Mouse (Mus musculus) megakaryocyte, embryonic 14.5 days (primary cell): ENCODE data around the gene Twistnb. TPM values are rescaled to one million over a fixed set of nuclear protein-coding genes. Genes with fewer than 3 reads are reported as not detected.

Experiments
- H3K27me3 ChIP-seq: replicated peaks from 2 replicates; pipeline ENCODE3; 2012; ENCODE audit warnings: inconsistent platforms
- H3K36me3 ChIP-seq: replicated peaks from 2 replicates; pipeline ENCODE3; 2012; ENCODE audit warnings: low read length, inconsistent platforms, mixed read lengths
- H3K4me1 ChIP-seq: 2 replicates; pipeline ENCODE4 v1.6.1; 2012; ENCODE audit warnings: inconsistent platforms
- H3K4me3 ChIP-seq: replicated peaks from 2 replicates; pipeline ENCODE3; 2012; ENCODE audit warnings: moderate library complexity, mild to moderate bottlenecking, inconsistent platforms
- H3K9me3 ChIP-seq: 2 replicates; pipeline ENCODE4 v1.6.1; 2012; ENCODE audit warnings: inconsistent platforms
- FLI1 ChIP-seq: IDR thresholded peaks from 2 replicates; pipeline ENCODE4 v1.6.1; 2012; ENCODE audit warnings: low read length, inconsistent platforms, mixed read lengths
- GATA1 ChIP-seq: IDR thresholded peaks from 3 replicates; pipeline ENCODE4 v1.6.1; 2012; ENCODE audit warnings: mixed read lengths, low read length, inconsistent platforms, borderline replicate concordance
- polyA plus RNA-seq: library from polyadenylated mRNA; stranded (reverse); fragments of >175 nt; gene quantifications from 2 replicates; pipeline ENCODE4 v1.2.3, GENCODE M21; 2012; ENCODE audit warnings: low replicate concordance; ENCODE audit not compliant: insufficient read depth

Twistnb gene
- polyA plus RNA-seq, result 2.2 and 3.7 TPM in 2 replicates

GRCm38 (mm10) chr12:33429387-33430160, at the start of gene Twistnb:
TSS of gene Twistnb (plus strand) at chr12:33429635.
- TF ChIP-seq GATA1, result no peak
- no peak for TF ChIP-seq FLI1
- no peaks in the 10 kb centered on the region for H3K9me3 ChIP-seq
- peak within 1 kb of the TSS; percentile 98 for H3K4me3 ChIP-seq
- H3K36me3 ChIP-seq, result peaks cover 8% of the 10 kb centered on the region
- peaks cover 36% of the 10 kb centered on the region for H3K4me1 ChIP-seq
- H3K27me3 ChIP-seq, result peaks cover 6% of the 10 kb centered on the region

GRCm38 (mm10) chr12:33388842-33389241, 40.6 kb upstream of the Twistnb start:
- TF ChIP-seq GATA1 (no peak), FLI1 (no peak)
- no peaks in the 10 kb centered on the region for H3K9me3 ChIP-seq
- peaks cover 11% of the 10 kb centered on the region for H3K4me1 ChIP-seq
- no peaks in the 10 kb centered on the region for H3K36me3 ChIP-seq
- no peak overlapping the region for H3K4me3 ChIP-seq
- peaks cover 25% of the 10 kb centered on the region for H3K27me3 ChIP-seq

GRCm38 (mm10) chr12:33390844-33391560, 38.4 kb upstream of the Twistnb start:
- TF ChIP-seq FLI1, result no peak
- no peak for TF ChIP-seq GATA1
- no peak overlapping the region for H3K4me3 ChIP-seq
- H3K36me3 ChIP-seq, result no peaks in the 10 kb centered on the region
- no peaks in the 10 kb centered on the region for H3K9me3 ChIP-seq
- H3K27me3 ChIP-seq, result peaks cover 24% of the 10 kb centered on the region
- peaks cover 18% of the 10 kb centered on the region for H3K4me1 ChIP-seq

- Histone ChIP-seq H3K36me3 (no peaks in the 10 kb centered on the region), H3K27me3 (peaks cover 12% of the 10 kb centered on the region), H3K4me1 (peaks cover 12% of the 10 kb centered on the region), H3K4me3 (no peak within 1 kb of the TSS), H3K9me3 (no peaks in the 10 kb centered on the region)
- TF ChIP-seq FLI1 (no peak), GATA1 (no peak)
Observed at GRCm38 (mm10) chr12:33394804-33395623, 34.4 kb upstream of the Twistnb start, which contains the start of gene Efcab10. TSS of gene Efcab10 (plus strand) at chr12:33394854.

- no peaks in the 10 kb centered on the region for H3K9me3 ChIP-seq
- H3K4me1 ChIP-seq, result peaks cover 27% of the 10 kb centered on the region
- H3K4me3 ChIP-seq, result peak overlapping the region; percentile 83
- TF ChIP-seq GATA1 (no peak), FLI1 (no peak)
- H3K27me3 ChIP-seq, result peaks cover 1% of the 10 kb centered on the region
- no peaks in the 10 kb centered on the region for H3K36me3 ChIP-seq
Observed at GRCm38 (mm10) chr12:33403265-33403693, 26.2 kb upstream of the Twistnb start.

GRCm38 (mm10) chr12:33404996-33405395, 24.4 kb upstream of the Twistnb start:
- Histone ChIP-seq H3K4me3 (no peak overlapping the region), H3K27me3 (no peaks in the 10 kb centered on the region), H3K9me3 (no peaks in the 10 kb centered on the region), H3K36me3 (no peaks in the 10 kb centered on the region), H3K4me1 (peaks cover 27% of the 10 kb centered on the region)
- TF ChIP-seq FLI1 (no peak), GATA1 (no peak)

- Histone ChIP-seq H3K4me3 (no peak overlapping the region), H3K36me3 (no peaks in the 10 kb centered on the region), H3K27me3 (no peaks in the 10 kb centered on the region), H3K4me1 (peaks cover 27% of the 10 kb centered on the region), H3K9me3 (no peaks in the 10 kb centered on the region)
- TF ChIP-seq GATA1 (no peak), FLI1 (no peak)
Observed at GRCm38 (mm10) chr12:33405398-33406026, 23.9 kb upstream of the Twistnb start.

GRCm38 (mm10) chr12:33411580-33412151, 17.8 kb upstream of the Twistnb start:
- peak overlapping the region; percentile 31 for H3K4me3 ChIP-seq
- peaks cover 12% of the 10 kb centered on the region for H3K27me3 ChIP-seq
- TF ChIP-seq GATA1, result no peak
- no peak for TF ChIP-seq FLI1
- no peaks in the 10 kb centered on the region for H3K36me3 ChIP-seq
- H3K9me3 ChIP-seq, result no peaks in the 10 kb centered on the region
- H3K4me1 ChIP-seq, result 0 out of 2 replicates have a peak, but pooled peaks cover 2% of the 10 kb centered on the region

GRCm38 (mm10) chr12:33424329-33424728, 5.1 kb upstream of the Twistnb start:
- TF ChIP-seq FLI1 (no peak), GATA1 (no peak)

More at GRCm38 (mm10) chr12:33424329-33424728, 5.1 kb upstream of the Twistnb start:
- no peaks in the 10 kb centered on the region for H3K36me3 ChIP-seq
- no peak overlapping the region for H3K4me3 ChIP-seq
- H3K27me3 ChIP-seq, result peaks cover 16% of the 10 kb centered on the region
- peaks cover 16% of the 10 kb centered on the region for H3K4me1 ChIP-seq
- H3K9me3 ChIP-seq, result no peaks in the 10 kb centered on the region
